Mouse (Mus musculus): ENCODE data around the gene Osbpl3.

The Osbpl3 gene

DNA sequence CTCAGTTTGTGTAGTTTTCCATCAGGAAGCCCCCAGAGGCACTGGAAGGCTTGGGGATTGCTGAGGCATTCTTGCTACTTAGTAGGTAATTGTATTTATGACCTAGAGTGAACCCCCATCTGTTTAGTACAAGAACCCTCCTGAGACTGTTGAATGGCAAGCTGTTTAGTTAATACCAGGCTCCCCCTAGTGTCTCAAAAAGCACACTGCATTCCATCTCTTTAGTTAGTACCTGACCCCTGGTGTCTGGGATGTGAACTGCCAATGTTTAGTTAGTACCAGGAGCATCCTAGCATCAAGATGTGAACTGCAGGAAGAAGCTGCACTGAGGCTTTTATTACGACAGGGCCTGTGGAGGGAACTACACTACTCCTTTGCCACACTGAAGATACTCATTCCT, 161.9 kb downstream of the Osbpl3 start:
- DNase-seq (ENCODE audit: low read depth, low spot score), result peak; percentile 83

DNA sequence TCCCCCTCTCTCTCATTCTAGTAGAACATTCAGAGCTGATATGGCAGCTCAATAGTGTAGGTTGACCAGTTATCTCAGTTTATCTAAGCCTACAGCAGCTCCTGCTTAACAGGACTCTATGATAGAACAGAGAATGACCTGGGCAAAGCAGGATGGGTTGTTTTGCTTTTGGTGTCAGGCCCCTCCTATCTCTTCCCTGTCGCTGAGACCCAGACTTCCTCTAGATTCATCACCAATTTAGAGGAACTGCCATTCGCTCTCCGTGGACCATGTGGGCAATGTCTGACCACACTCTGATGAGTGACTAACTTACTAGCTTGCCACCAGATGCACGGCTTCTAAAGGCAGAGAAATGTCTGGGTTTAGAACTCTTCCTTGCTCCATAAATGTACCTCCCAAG, 164.4 kb downstream of the Osbpl3 start:
- DNase-seq (ENCODE audit: low read depth, low spot score), result no peak

DNA sequence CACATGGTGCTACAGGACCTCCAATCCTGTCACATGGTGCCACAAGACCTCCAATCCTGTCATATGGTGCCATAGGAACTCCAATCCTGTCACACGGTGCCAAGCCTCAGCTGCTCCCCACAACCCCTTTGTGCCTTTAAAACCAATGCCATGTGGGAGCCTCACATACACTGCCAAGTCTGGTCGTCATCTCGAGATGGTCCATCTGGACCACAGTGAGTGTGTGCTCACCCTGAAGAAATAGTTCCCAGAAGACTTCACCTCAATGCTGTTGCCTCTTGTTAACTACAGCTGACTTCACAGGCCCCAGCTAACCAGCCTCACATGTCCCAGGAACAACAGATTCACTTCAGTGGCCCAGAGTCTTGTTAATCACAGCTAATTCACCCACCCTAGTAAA, 169.1 kb downstream of the Osbpl3 start:
- DNase-seq (ENCODE audit: low read depth, low spot score), result no peak

DNA sequence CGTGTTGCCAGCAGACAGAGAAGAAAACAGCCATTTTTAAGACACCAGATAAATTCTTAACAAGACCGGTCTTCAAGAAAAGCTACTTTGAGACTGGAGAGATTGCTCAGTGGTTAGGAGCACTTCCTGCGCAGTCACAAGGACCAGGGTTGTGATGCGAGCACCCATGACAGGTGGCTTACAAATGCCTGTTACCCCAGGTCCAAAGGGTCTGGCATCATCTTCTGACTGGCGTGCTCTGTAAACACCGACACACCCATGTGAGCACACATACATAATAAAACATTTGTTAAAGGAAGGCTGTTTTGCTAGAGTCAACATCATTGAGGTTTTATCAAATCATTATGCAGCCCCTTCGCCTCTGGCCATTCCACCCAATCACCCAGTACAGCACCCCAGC, 176.4 kb downstream of the Osbpl3 start:
- no peak for DNase-seq (ENCODE audit: low read depth, low spot score)

DNA sequence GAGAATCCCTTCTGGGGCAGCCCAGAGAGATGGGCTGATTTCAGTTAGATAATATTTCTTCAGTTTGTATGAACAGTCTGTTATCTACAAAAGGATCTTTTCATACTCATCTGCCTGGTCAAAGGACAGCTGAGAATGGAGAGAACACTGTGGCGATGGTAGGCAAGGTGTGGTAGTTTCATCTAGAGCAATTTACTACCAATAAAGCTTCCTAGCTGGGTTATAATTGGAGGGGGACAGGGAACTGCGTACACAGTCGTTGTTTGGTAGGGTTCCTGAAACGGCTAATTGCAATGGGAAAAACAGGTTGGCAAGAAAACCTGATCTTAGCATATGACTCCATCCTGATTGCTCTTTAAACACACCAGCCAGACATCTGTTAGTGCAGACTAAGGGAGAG, 182.1 kb downstream of the Osbpl3 start:
- no peak for DNase-seq (ENCODE audit: low read depth, low spot score)

DNA sequence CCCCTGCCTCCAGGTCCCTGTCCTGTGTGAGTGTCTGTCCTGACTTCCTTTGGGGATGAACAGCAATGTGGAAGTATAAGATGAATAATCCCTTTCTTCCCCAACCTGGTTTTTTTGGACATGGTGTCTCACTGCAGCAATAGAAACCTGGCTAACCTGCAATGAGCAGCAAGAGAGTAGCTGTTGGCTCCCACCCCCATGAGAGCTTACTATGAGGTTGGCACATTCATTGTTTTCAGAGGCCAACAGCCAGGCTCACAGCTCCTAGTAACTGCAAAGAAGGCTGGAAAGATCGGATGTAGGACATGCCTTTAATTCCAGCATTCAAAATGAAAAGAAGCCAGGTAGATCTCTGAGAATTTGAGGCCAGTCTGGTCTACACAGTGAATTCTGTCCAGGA, 182.6 kb downstream of the Osbpl3 start:
- no peak for DNase-seq (ENCODE audit: low read depth, low spot score)

DNA sequence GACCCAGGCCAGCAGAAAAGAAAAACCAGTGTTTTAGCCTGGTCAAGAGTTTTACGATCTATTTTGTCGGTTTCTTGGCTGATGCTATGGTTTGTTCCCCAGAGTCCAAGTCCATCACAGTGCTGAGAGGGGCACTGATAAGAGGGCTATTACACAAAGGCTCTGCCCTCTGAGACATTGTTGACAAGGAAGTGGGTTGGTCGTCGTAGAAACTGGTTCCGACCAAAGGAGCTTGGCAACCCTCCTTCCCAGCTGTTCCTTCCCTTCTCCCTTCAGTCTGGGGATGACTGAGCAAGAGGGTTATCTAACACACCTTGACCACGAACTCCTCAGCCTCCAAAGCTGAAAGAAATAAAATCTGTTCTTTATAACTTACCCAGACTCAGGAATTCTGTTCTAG, 192.3 kb downstream of the Osbpl3 start, which contains the start of gene Gsdme:
TSS of gene Gsdme (minus strand) at position 193 of the 400 bp plus-strand sequence.
- no peak for DNase-seq (ENCODE audit: low read depth, low spot score)

DNA sequence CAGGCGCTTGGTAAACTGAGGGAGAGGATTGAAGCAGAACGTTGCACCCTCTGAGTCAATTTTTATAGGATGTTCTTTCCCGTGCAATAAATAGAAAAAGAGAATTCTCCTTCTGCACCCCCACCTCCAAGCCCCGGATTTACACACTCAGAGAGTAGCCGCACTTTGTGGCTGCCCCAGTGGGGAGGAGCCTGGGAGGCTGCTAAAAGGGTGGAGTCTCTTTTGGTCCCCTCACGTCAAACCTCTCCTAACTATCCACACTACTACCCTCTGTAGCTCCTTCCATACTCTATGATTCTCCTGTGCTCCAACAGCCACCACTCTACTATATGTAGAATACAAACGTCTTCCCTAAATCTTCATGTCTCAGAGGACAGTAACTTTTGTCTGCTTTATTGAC, 193.7 kb downstream of the Osbpl3 start:
- DNase-seq (ENCODE audit: low read depth, low spot score), result no peak

DNA sequence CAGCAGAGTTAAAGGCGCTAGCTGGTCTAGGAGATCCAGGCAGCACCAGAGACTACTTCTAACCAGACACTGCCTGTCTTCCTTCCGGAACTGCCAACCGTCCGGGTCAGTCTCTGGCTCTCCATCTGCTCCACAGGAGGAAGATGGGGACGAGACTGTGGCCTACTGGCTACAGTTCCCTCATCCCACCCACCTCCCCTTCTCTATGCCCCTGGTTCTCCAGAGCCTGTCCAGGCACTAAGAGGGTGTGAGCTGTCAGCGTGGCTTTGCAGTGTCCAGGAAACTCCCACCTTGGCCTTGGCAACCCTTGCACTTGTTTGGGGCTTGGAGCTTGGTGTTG, 194.1 kb downstream of the Osbpl3 start:
- no peak for DNase-seq (ENCODE audit: low read depth, low spot score)

DNA sequence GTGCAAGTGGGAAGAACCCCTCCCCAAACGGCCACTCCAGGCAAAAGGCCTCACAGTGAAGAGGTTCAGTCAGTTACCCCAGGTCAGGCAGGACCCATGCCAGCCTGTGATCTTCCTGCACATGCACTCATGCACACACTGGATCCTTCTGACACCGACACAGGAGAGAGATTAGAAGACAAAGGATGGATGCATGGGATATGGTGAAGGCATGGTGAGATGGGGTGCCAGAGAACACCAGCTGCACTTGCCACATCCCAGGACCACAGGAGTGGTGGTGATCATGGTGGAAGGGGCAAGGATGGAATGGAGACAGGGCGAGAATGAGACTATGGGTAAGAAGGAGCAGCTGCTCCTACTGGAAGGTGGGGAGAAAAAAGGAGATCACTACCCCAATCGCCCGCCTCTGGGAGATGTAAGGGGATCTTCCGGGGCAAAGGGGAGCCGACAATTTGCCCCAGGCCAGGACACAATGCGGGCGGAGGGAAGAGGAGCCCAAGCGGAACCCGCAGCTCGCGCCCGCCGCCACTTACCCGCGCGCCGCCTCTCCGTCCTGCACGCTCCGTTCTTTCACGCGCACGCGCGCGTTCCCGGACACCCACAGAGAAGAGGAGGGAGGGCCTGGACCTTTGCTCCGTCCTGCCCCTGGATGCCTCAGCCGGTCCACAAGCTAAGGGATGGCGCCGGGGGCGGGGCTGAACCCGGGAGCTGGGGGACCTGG, 194.6 kb downstream of the Osbpl3 start:
- peak; percentile 72 for DNase-seq (ENCODE audit: low read depth, low spot score)

DNA sequence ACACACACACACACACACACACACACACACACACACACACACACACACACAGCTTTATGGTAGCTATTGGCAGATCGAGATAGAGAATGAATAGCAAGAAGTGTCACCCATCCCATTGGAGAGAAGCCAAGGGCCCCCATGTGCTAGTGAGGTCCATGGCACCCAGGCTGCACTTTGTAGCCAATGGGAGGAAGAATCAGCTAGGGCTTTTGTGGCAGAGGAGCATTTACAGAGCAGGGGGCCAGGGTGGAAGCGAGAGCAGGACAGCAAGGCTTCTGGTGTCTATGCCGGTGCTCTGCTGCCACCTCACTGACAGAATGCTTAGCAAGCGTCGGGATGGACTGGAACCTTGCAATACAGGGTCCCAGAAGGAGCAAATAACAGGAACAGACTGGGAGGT, 200.6 kb downstream of the Osbpl3 start:
- DNase-seq (ENCODE audit: low read depth, low spot score), result no peak

DNA sequence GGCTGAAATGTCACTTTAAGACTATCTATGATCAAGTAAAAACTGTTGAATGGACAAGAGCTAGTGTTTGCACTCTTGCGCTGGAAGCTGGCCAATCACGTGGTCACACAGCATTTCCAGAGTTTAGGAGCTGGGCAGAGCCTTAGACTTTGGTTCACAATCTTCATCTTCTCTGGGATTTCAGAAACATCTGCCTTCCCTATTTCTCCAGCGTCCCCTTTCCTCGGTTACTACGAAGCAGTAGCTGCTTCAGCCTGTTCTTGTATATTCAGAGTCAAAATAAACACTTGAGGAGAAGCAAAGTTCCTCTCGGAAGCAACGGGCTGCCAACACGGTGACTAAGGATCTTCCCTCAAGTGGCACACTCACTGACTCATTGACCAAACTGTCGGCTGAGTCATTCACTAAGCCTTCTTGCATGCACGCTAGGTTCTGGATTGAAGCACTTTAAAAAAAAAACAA, 201.2 kb downstream of the Osbpl3 start:
- peak; percentile 74 for DNase-seq (ENCODE audit: low read depth, low spot score)

DNA sequence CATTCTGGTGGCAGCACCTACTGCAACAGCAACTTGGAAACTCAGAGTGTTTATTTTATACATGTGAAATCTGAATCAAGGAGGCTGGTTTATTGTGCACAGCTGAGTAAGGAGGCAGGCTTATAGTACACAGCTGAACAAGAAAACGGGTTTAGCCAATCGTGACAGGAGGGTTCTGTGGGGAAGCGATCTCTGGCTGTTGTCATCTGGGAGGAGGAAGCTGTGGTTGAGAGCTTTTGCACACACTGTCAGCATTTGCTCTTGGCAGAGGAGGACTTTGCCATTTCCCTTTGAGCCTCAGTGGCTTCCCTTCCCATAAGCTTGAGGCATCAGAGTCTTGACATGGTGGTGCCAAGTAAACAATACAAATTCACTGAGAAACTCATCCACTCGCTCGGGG, 203.3 kb downstream of the Osbpl3 start:
- peak; percentile 46 for DNase-seq (ENCODE audit: low read depth, low spot score)

DNA sequence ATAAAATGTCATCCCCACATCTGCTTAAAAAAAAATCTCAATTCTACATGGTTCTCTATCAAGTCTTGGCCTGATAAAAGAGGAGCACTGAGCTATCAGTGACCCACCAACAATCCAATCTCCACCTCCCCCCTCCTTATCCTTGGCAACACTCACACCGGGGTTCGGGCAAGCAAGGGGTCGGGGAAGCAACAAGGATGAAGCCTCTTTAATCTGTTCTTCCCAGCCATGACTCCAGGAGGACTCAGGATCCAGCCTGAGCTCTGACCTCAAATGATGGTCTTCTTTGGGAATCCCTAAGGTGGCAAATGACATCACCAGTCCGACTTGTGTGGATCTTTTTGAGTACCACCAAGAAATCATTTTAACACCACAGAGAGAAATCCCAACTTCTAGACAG, 208.2 kb downstream of the Osbpl3 start:
- DNase-seq (ENCODE audit: low read depth, low spot score), result no peak

DNA sequence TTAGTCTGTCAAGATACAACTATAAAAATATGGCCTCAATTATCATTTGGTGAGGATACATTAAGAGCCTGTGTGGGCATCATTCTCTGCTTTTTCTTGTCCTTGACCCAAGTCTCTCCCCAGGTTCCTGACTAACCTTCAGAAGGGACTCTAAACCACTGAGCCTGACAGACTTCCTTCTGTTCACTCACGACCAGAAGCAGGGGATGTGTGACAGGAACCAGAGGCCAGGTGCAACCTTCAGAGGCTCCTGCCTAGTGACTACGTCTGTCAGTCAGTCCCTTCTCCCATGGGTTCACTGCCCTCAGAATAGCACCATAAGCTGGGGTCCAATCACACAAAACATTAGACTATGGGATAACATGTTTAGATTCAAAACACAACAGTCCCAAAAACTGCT, 208.6 kb downstream of the Osbpl3 start:
- no peak for DNase-seq (ENCODE audit: low read depth, low spot score)

DNA sequence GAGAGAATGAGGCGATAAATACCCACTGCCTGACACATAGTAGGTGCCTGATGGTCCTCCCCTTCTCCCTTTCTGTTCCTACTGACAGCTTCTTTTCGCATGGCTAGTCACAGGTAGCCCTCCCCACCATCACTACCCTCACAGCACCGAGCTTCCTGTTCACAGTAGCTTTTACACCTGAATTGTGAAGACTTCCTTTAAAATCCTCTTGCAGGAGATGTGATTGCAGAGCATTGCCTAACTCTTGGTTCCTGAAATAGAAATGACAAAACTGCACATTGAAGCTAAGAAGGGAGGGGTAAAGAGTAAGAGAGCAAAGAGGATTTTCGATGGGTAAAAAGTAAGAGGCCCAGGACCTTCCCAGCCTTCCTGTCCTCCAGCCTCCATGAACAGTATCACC, 211.0 kb downstream of the Osbpl3 start:
- no peak for DNase-seq (ENCODE audit: low read depth, low spot score)

DNA sequence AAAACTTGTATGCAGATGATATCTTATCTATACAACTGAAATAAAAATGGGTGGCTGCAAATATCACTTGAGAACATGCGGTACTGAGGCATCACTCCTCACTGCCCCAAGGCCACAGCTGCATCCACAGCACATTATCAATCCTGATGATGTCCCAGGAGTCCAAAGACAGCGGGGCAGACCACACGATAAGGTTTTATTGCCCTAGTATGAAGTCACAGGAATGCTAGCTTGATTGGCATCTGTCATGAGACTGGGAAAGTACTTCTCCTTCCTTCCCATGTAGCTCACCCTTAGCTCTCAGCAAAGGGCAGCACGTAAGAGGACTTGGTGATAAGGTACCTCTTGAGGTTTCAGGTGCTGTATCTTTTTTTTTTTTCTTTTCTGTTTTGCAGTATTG, 211.9 kb downstream of the Osbpl3 start:
- no peak for DNase-seq (ENCODE audit: low read depth, low spot score)

Measured in skeletal muscle tissue, adult 2 months (tissue).